Mouse (Mus musculus) embryonic facial prominence, embryonic 13.5 days (tissue): Measurements from ENCODE around the gene Vcam1. TPM values are rescaled to one million over a fixed set of nuclear protein-coding genes. Genes with fewer than 3 reads are reported as not detected.

Source experiments
- ATAC-seq: fragments of 200-750 bp; cut with Nextera tagmentation; 2 replicates; pipeline ENCODE4 v1.8.0; 2017; ENCODE audit warnings: low read depth; ENCODE audit not compliant: insufficient number of reproducible peaks, insufficient read depth, low FRiP score, low TSS enrichment
- H3K27ac ChIP-seq: fragments of 300-500 bp; sonication (generic); 2 replicates; pipeline ENCODE4 v1.5.1; 2015; ENCODE audit warnings: moderate library complexity, mild to moderate bottlenecking, inconsistent platforms
- H3K27me3 ChIP-seq: fragments of 300-500 bp; sonication (generic); 2 replicates; pipeline ENCODE4 v1.6.1; 2015; ENCODE audit warnings: mild to moderate bottlenecking, inconsistent platforms
- H3K36me3 ChIP-seq: fragments of 300-500 bp; sonication (generic); 2 replicates; pipeline ENCODE4 v1.6.1; 2015; ENCODE audit warnings: mild to moderate bottlenecking, inconsistent platforms
- H3K4me1 ChIP-seq: fragments of 300-500 bp; sonication (generic); 2 replicates; pipeline ENCODE4 v1.6.1; 2015; ENCODE audit warnings: inconsistent platforms
- H3K4me2 ChIP-seq: fragments of 300-500 bp; sonication (generic); 2 replicates; pipeline ENCODE4 v1.6.1; 2015; ENCODE audit warnings: moderate library complexity, mild to moderate bottlenecking, inconsistent platforms
- H3K4me3 ChIP-seq: fragments of 300-500 bp; sonication (generic); 2 replicates; pipeline ENCODE4 v1.5.1; 2015; ENCODE audit warnings: mild to moderate bottlenecking, inconsistent platforms
- H3K9ac ChIP-seq: fragments of 300-500 bp; sonication (generic); 2 replicates; pipeline ENCODE4 v1.6.1; 2015; ENCODE audit warnings: mild to moderate bottlenecking, inconsistent platforms
- H3K9me3 ChIP-seq: fragments of 300-500 bp; sonication (generic); 2 replicates; pipeline ENCODE4 v1.6.1; 2016; ENCODE audit warnings: inconsistent platforms
- WGBS: fragments of 180-500 bp; shearing (Covaris S2); methylation state at CpG from one replicate; pipeline ENCODE4 v1.1.7; 2015; ENCODE audit warnings: mixed read lengths; 5-methylcytosine and 5-hydroxymethylcytosine counted together
- polyA plus RNA-seq: library from polyadenylated mRNA; unstranded; fragments of >200 nt; fragmentation: Nextera tagmentation; extraction: Ambion mirVana; gene quantifications from 2 replicates; pipeline ENCODE4 v1.2.1, GENCODE M21; 2015

Vcam1 gene
- polyA plus RNA-seq, 1 experiment from 2014 or later = 36.2 TPM

- Histone ChIP-seq H3K4me1 (no peaks in the 10 kb centered on the region), H3K27ac (no peak overlapping the region), H3K9me3 (no peaks in the 10 kb centered on the region), H3K27me3 (no peaks in the 10 kb centered on the region), H3K4me2 (no peak overlapping the region), H3K36me3 (no peaks in the 10 kb centered on the region), H3K9ac (no peak overlapping the region), H3K4me3 (no peak overlapping the region)
- no peak for ATAC-seq
- 69% methylated on average over 9 of the region's 9 CpGs for WGBS
These were observed 19.2 kb upstream of the Vcam1 start for GRCm38 (mm10) chr3:116148676-116149075.

DNA sequence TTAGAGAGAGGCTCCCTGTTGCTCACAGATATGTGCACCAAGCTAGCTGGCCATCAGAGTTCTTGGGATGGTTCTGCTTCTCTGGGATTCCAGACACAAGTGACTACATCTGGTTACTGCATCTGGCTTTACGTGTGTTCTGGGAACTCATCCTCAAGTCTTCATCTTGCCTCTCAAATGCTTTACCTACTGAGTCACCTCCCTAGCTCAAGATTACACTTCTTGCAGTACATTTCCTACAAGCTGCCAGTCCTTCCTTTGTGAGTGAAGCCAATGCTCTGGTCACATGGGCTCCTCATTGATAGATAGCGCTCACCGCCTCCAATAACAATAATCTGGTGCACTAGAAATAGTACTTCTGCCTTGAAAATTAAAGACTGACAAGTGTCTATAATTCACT is 11.7 kb upstream of the Vcam1 start:
- ATAC-seq = no peak
- H3K4me1 ChIP-seq = no peaks in the 10 kb centered on the region
- H3K27ac ChIP-seq = no peak overlapping the region
- 96% methylated on average over 3 of the region's 3 CpGs for WGBS
- no peak overlapping the region for H3K9ac ChIP-seq
- no peaks in the 10 kb centered on the region for H3K9me3 ChIP-seq
- H3K36me3 ChIP-seq = no peaks in the 10 kb centered on the region
- H3K27me3 ChIP-seq = no peaks in the 10 kb centered on the region
- no peak overlapping the region for H3K4me2 ChIP-seq
- no peak overlapping the region for H3K4me3 ChIP-seq

DNA sequence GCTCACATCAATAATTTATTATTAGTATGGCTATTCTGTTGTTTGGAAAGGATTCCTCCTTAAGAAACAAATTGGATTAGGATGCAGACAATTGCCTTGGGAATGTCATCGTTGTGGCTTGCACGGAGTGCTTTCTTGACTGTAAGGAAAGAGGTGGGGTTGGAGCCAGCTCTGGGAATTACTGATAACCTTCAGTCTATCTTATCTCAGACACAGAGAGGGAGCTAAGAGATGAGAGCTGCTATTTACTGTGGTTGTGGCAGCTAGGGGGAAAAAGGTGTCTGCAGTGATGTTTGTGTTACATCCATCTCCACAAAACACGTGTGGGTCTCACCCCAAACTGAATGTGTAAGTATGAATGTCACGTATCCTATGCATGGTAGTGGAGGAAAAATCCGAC is 9.5 kb upstream of the Vcam1 start:
- WGBS = 79% methylated on average over 5 of the region's 5 CpGs
- no peaks in the 10 kb centered on the region for H3K9me3 ChIP-seq
- H3K27me3 ChIP-seq = no peaks in the 10 kb centered on the region
- no peak overlapping the region for H3K9ac ChIP-seq
- no peak overlapping the region for H3K4me3 ChIP-seq
- no peak overlapping the region for H3K4me2 ChIP-seq
- H3K4me1 ChIP-seq = no peaks in the 10 kb centered on the region
- no peak overlapping the region for H3K27ac ChIP-seq
- ATAC-seq = no peak
- H3K36me3 ChIP-seq = no peaks in the 10 kb centered on the region

- Histone ChIP-seq H3K36me3 (no peaks in the 10 kb centered on the region), H3K27ac (no peak overlapping the region), H3K9ac (no peak overlapping the region), H3K4me1 (no peaks in the 10 kb centered on the region), H3K4me3 (no peak overlapping the region), H3K4me2 (no peak overlapping the region), H3K9me3 (no peaks in the 10 kb centered on the region), H3K27me3 (no peaks in the 10 kb centered on the region)
- ATAC-seq = no peak
- 80% methylated on average over 5 of the region's 5 CpGs for WGBS
These were observed 8.6 kb upstream of the Vcam1 start for GRCm38 (mm10) chr3:116138081-116138480.

DNA sequence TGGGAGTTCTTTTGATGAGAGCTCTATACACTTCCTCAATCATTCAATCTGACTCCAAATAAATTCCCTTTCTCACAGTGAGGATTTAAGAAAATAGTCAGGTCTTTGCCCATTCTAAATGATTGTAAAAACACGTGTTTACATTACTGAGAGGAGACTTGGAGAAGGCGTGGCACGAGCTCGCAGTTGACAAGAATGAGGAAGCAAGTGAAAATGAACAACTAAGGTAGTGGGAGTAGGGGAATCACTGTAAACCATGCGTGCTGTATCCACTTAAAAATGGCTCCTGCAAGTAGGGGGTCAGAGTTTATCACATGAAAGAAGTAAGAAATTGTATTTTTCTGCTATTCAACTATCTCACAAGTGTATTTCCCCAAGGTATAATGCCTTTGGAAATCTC is 3.9 kb upstream of the Vcam1 start:
- no peaks in the 10 kb centered on the region for H3K27me3 ChIP-seq
- 70% methylated on average over 5 of the region's 5 CpGs for WGBS
- H3K4me1 ChIP-seq = 0 out of 2 replicates have a peak, but pooled peaks cover 5% of the 10 kb centered on the region
- H3K9ac ChIP-seq = no peak overlapping the region
- no peak overlapping the region for H3K4me2 ChIP-seq
- H3K27ac ChIP-seq = no peak overlapping the region
- no peaks in the 10 kb centered on the region for H3K36me3 ChIP-seq
- no peak overlapping the region for H3K4me3 ChIP-seq
- ATAC-seq = no peak
- H3K9me3 ChIP-seq = no peaks in the 10 kb centered on the region

- no peaks in the 10 kb centered on the region for H3K36me3 ChIP-seq
- H3K9ac ChIP-seq = no peak overlapping the region
- H3K4me1 ChIP-seq = peaks cover 17% of the 10 kb centered on the region
- H3K4me3 ChIP-seq = no peak overlapping the region
- H3K27me3 ChIP-seq = no peaks in the 10 kb centered on the region
- no peaks in the 10 kb centered on the region for H3K9me3 ChIP-seq
- no peak overlapping the region for H3K27ac ChIP-seq
- no peak for ATAC-seq
- 82% methylated on average over 3 of the region's 3 CpGs for WGBS
- no peak overlapping the region for H3K4me2 ChIP-seq
These were observed 1.2 kb upstream of the Vcam1 start for GRCm38 (mm10) chr3:116130711-116131110.

DNA sequence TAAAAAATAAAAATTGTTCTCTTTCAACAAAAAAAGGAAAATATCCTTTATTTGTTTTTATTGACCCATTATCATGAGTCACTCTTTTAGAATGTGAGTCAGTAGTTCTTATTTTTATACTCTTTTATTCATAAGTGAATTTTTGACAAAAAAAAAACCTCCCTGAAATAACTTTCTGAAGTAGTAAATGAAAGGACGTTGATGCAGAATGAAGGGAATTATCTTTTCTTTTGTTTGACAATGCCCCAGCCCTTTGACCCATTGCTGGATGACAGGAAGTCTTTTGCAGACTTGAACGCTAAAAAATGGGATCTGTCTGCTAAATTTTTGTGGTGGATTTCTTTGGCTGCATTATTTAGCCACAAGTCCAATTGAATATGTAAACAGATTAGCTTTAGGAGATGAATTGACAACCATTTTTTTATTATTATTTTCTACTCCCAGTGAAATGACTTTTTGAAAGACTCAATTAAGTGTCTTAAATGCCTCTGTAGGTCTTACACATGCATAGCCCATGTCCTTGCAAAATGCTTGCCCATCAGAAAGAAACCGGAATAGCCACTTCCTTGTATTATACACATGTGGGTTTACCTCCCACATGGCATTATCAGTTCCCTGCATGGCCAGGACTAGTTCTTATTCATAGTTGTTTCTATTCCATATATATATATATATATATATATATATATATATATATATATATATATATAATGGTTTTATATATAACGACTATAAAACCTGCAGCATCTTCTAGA is 530 bp upstream of the Vcam1 start:
- WGBS = 41% methylated on average over 4 of the region's 4 CpGs
- ATAC-seq = no peak

GRCm38 (mm10) chr3:116128311-116129204 is 930 bp downstream of the Vcam1 start:
- ATAC-seq = no peak
- Histone ChIP-seq H3K4me1 (peaks cover 17% of the 10 kb centered on the region), H3K27ac (peak overlapping the region; percentile 77), H3K27me3 (no peaks in the 10 kb centered on the region), H3K4me2 (peak overlapping the region; percentile 64), H3K9ac (peak overlapping the region; percentile 65), H3K4me3 (peak overlapping the region; percentile 47), H3K9me3 (no peaks in the 10 kb centered on the region), H3K36me3 (0 out of 2 replicates have a peak, but pooled peaks cover 5% of the 10 kb centered on the region)
- 41% methylated on average over 18 of the region's 18 CpGs for WGBS

More for the DNA sequence above, 530 bp upstream of the Vcam1 start:
- Histone ChIP-seq H3K36me3 (no peaks in the 10 kb centered on the region), H3K4me1 (peaks cover 17% of the 10 kb centered on the region), H3K27ac (no peak overlapping the region), H3K4me3 (no peak overlapping the region), H3K4me2 (peak overlapping the region; percentile 64; the same call in 1 of the 2 replicates), H3K9me3 (no peaks in the 10 kb centered on the region), H3K9ac (no peak overlapping the region), H3K27me3 (no peaks in the 10 kb centered on the region)

GRCm38 (mm10) chr3:116127836-116128235 is 1.7 kb downstream of the Vcam1 start:
- Histone ChIP-seq H3K36me3 (0 out of 2 replicates have a peak, but pooled peaks cover 5% of the 10 kb centered on the region), H3K9ac (peak overlapping the region; percentile 54), H3K9me3 (no peaks in the 10 kb centered on the region), H3K27ac (peak overlapping the region; percentile 23; the same call in 1 of the 2 replicates), H3K4me3 (peak overlapping the region; percentile 47), H3K4me1 (peaks cover 17% of the 10 kb centered on the region), H3K27me3 (no peaks in the 10 kb centered on the region), H3K4me2 (peak overlapping the region; percentile 64)
- no peak for ATAC-seq
- WGBS = 32% methylated on average over 3 of the region's 3 CpGs

GRCm38 (mm10) chr3:116127281-116127680 is 2.2 kb downstream of the Vcam1 start:
- H3K4me3 ChIP-seq = peak overlapping the region; percentile 47
- ATAC-seq = no peak
- H3K9ac ChIP-seq = no peak overlapping the region
- no peaks in the 10 kb centered on the region for H3K27me3 ChIP-seq
- 0 out of 2 replicates have a peak, but pooled peaks cover 5% of the 10 kb centered on the region for H3K36me3 ChIP-seq
- no peaks in the 10 kb centered on the region for H3K9me3 ChIP-seq
- peak overlapping the region; percentile 76 for H3K27ac ChIP-seq
- H3K4me1 ChIP-seq = peaks cover 17% of the 10 kb centered on the region
- 13% methylated on average over 2 of the region's 2 CpGs for whole genome bisulfite sequencing
- peak overlapping the region; percentile 64 for H3K4me2 ChIP-seq

GRCm38 (mm10) chr3:116126508-116127190 is 2.8 kb downstream of the Vcam1 start:
- Histone ChIP-seq H3K27ac (peak overlapping the region; percentile 76), H3K27me3 (no peaks in the 10 kb centered on the region), H3K36me3 (0 out of 2 replicates have a peak, but pooled peaks cover 8% of the 10 kb centered on the region), H3K4me2 (peak overlapping the region; percentile 64), H3K4me3 (peak overlapping the region; percentile 47), H3K9ac (no peak overlapping the region), H3K4me1 (peaks cover 17% of the 10 kb centered on the region), H3K9me3 (no peaks in the 10 kb centered on the region)
- WGBS = 24% methylated on average over 7 of the region's 7 CpGs
- ATAC-seq = 0 out of 2 replicates have a peak, but pooled peaks have one; percentile 52
